In genomic region chr1:106352801-106353511, GRCm38 (mm10) we compare ENCODE assay signal across 14 mouse cellular contexts.
DNase-seq lines count a peak whose midpoint lies in the region; ATAC-seq lines count a peak whose summit lies in the region.
"Had no signal": no experiment of that assay in that cellular context is flagged by ENCODE, and none has a peak within 500 bp of the region (broad histone marks: within the 10 kb centered on the region; RNA-seq: fewer than 3 reads in every experiment).

No protein-coding gene starts in this region.

- H3K9me3 ChIP-seq in forebrain, embryonic 12.5 days: no peaks in the 10 kb centered on the region
- H3K9me3 ChIP-seq: hindbrain, embryonic 10.5 days; megakaryocyte, embryonic 14.5 days had no signal

- WGBS in forebrain, embryonic 12.5 days: 92% methylated on average over 2 of the region's 2 CpGs

- no peak overlapping the region for H3K9ac ChIP-seq in forebrain, embryonic 12.5 days
- H3K9ac ChIP-seq: lung, embryonic 14.5 days had no signal

- DNase-seq in heart, adult 11 months: peak; percentile 61
- DNase-seq in heart, postnatal 36 days: no peak
- DNase-seq in right cerebral cortex, postnatal 25 days: peak; percentile 31
- no peak for DNase-seq in right cerebral cortex, postnatal 10 days (ENCODE audit: low spot score in 2 of 2)
- DNase-seq in cerebellum, postnatal 10 days: peak; percentile 52 to 57
- DNase-seq in lung, postnatal 36 days: no peak
- no peak for DNase-seq in kidney, postnatal 10 days
- DNase-seq: adrenal gland, postnatal 25 days; gastrocnemius, adult 2 months; kidney, adult 18-20 months; lung, embryonic 14.5 days had no signal

- no peak overlapping the region for H3K4me3 ChIP-seq in forebrain, embryonic 12.5 days (replicated peaks)
- H3K4me3 ChIP-seq: gastrocnemius, adult 2 months; hindbrain, embryonic 10.5 days; megakaryocyte, embryonic 14.5 days had no signal

- no peak for ATAC-seq in forebrain, embryonic 12.5 days (ENCODE audit: low FRiP score)

- intact Hi-C loops in heart, postnatal 36 days (cut with DNase I): no loop called here

- H3K36me3 ChIP-seq in forebrain, embryonic 12.5 days (replicated peaks): peaks cover 9% of the 10 kb centered on the region

- no peak overlapping the region for H3K4me2 ChIP-seq in forebrain, embryonic 12.5 days
- H3K4me2 ChIP-seq: lung, embryonic 14.5 days had no signal

- no peak overlapping the region for H3K27ac ChIP-seq in forebrain, embryonic 12.5 days
- H3K27ac ChIP-seq: gastrocnemius, adult 2 months; hindbrain, embryonic 10.5 days had no signal

- H3K27me3 ChIP-seq in forebrain, embryonic 12.5 days: no peaks in the 10 kb centered on the region
- H3K27me3 ChIP-seq: megakaryocyte, embryonic 14.5 days had no signal

- H3K4me1 ChIP-seq in forebrain, embryonic 12.5 days: no peaks in the 10 kb centered on the region
- H3K4me1 ChIP-seq: hindbrain, embryonic 10.5 days; megakaryocyte, embryonic 14.5 days had no signal

Comparison
In these comparisons a context has a peak if more than half of its experiments do, and no peak if none do; other contexts are left out.
1. DNase-seq: peak in heart, adult 11 months (single experiment), right cerebral cortex, postnatal 25 days (single experiment) and cerebellum, postnatal 10 days (2 of 2); none in heart, postnatal 36 days (0 of 2), right cerebral cortex, postnatal 10 days (0 of 2), lung, postnatal 36 days (single experiment) and kidney, postnatal 10 days (single experiment).